Mouse (Mus musculus): ENCODE measurements around the gene Shq1.

The Shq1 gene

GRCm38 (mm10) chr6:100668858-100669257 is 2.1 kb downstream of the Shq1 start:
- DNase-seq (ENCODE audit: low read depth, low spot score): no peak

GRCm38 (mm10) chr6:100667644-100668043 is 3.3 kb downstream of the Shq1 start:
- DNase-seq (ENCODE audit: low read depth, low spot score): peak; percentile 61

- no peak for DNase-seq (ENCODE audit: low read depth, low spot score)
Measured at GRCm38 (mm10) chr6:100662224-100662623, 8.7 kb downstream of the Shq1 start.

- no peak for DNase-seq (ENCODE audit: low read depth, low spot score)
Measured at GRCm38 (mm10) chr6:100660395-100660794, 10.6 kb downstream of the Shq1 start.

GRCm38 (mm10) chr6:100652535-100652934 is 18.4 kb downstream of the Shq1 start:
- no peak for DNase-seq (ENCODE audit: low read depth, low spot score)

GRCm38 (mm10) chr6:100647196-100647595 is 23.8 kb downstream of the Shq1 start:
- DNase-seq (ENCODE audit: low read depth, low spot score): no peak

GRCm38 (mm10) chr6:100645469-100646201 is 25.3 kb downstream of the Shq1 start:
- peak; percentile 82 for DNase-seq (ENCODE audit: low read depth, low spot score)

- no peak for DNase-seq (ENCODE audit: low read depth, low spot score)
Measured at GRCm38 (mm10) chr6:100644631-100645030, 26.3 kb downstream of the Shq1 start.

- peak; percentile 70 for DNase-seq (ENCODE audit: low read depth, low spot score)
Measured at GRCm38 (mm10) chr6:100642786-100643185, 28.2 kb downstream of the Shq1 start.

GRCm38 (mm10) chr6:100640591-100640990 is 30.4 kb downstream of the Shq1 start:
- no peak for DNase-seq (ENCODE audit: low read depth, low spot score)

- DNase-seq (ENCODE audit: low read depth, low spot score): no peak
Measured at GRCm38 (mm10) chr6:100629086-100629485, 41.9 kb downstream of the Shq1 start.

GRCm38 (mm10) chr6:100628223-100628622 is 42.7 kb downstream of the Shq1 start:
- no peak for DNase-seq (ENCODE audit: low read depth, low spot score)

GRCm38 (mm10) chr6:100623922-100624321 is 47.0 kb downstream of the Shq1 start:
- DNase-seq (ENCODE audit: low read depth, low spot score): no peak

- DNase-seq (ENCODE audit: low read depth, low spot score): no peak
Measured at GRCm38 (mm10) chr6:100622861-100623507, 48.0 kb downstream of the Shq1 start.

- DNase-seq (ENCODE audit: low read depth, low spot score): peak; percentile 34
Measured at GRCm38 (mm10) chr6:100620411-100620810, 50.5 kb downstream of the Shq1 start.

GRCm38 (mm10) chr6:100619309-100619708 is 51.6 kb downstream of the Shq1 start:
- no peak for DNase-seq (ENCODE audit: low read depth, low spot score)

- no peak for DNase-seq (ENCODE audit: low read depth, low spot score)
Measured at GRCm38 (mm10) chr6:100616133-100616532, 54.8 kb downstream of the Shq1 start.

GRCm38 (mm10) chr6:100613593-100614267 is 57.2 kb downstream of the Shq1 start:
- no peak for DNase-seq (ENCODE audit: low read depth, low spot score)

GRCm38 (mm10) chr6:100610897-100611575 is 59.9 kb downstream of the Shq1 start:
- DNase-seq (ENCODE audit: low read depth, low spot score): no peak

GRCm38 (mm10) chr6:100610182-100610581 is 60.8 kb downstream of the Shq1 start:
- DNase-seq (ENCODE audit: low read depth, low spot score): peak; percentile 42

GRCm38 (mm10) chr6:100609256-100609655 is 61.7 kb downstream of the Shq1 start:
- DNase-seq (ENCODE audit: low read depth, low spot score): no peak

- DNase-seq (ENCODE audit: low read depth, low spot score): peak; percentile 61
Measured at GRCm38 (mm10) chr6:100608429-100608828, 62.5 kb downstream of the Shq1 start.
